Mouse (Mus musculus): ENCODE data around the gene Phlda2. TPM values are rescaled to one million over a fixed set of nuclear protein-coding genes. Genes with fewer than 3 reads are reported as not detected.

Gene Phlda2
- total RNA-seq, 1 experiment from 2014 or later: not detected

GRCm38 (mm10) chr7:143469946-143470345 lies 33.0 kb downstream of the Phlda2 start:
- ATAC-seq (replicated peaks; ENCODE audit: insufficient number of reproducible peaks, low FRiP score, low TSS enrichment, poor library complexity, severe bottlenecking): 0 out of 2 replicates have a peak, but pooled peaks have one; percentile 41

DNA sequence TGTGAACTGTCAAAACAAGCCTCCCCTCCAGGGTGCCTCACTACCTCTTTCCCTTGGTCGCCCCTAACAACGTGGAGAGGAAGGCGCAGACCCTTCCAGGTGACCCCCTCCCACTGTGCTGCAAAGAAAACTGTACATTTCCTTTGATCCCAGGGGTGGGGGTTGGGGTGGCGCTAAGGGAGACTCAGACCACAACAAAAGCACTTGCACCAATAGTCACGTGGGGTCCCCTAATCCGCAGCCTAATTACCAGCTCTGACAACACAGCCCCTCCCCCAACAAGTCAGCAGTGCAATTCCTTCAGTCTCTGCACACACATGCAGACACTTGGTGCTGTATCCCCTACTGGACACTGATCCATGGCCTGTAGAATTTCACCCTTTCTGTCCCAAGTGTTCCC lies 35.2 kb downstream of the Phlda2 start:
- ATAC-seq (replicated peaks; ENCODE audit: insufficient number of reproducible peaks, low FRiP score, low TSS enrichment, poor library complexity, severe bottlenecking): no peak

GRCm38 (mm10) chr7:143466099-143466677 lies 36.8 kb downstream of the Phlda2 start:
- ATAC-seq (replicated peaks; ENCODE audit: insufficient number of reproducible peaks, low FRiP score, low TSS enrichment, poor library complexity, severe bottlenecking): peak; percentile 53

DNA sequence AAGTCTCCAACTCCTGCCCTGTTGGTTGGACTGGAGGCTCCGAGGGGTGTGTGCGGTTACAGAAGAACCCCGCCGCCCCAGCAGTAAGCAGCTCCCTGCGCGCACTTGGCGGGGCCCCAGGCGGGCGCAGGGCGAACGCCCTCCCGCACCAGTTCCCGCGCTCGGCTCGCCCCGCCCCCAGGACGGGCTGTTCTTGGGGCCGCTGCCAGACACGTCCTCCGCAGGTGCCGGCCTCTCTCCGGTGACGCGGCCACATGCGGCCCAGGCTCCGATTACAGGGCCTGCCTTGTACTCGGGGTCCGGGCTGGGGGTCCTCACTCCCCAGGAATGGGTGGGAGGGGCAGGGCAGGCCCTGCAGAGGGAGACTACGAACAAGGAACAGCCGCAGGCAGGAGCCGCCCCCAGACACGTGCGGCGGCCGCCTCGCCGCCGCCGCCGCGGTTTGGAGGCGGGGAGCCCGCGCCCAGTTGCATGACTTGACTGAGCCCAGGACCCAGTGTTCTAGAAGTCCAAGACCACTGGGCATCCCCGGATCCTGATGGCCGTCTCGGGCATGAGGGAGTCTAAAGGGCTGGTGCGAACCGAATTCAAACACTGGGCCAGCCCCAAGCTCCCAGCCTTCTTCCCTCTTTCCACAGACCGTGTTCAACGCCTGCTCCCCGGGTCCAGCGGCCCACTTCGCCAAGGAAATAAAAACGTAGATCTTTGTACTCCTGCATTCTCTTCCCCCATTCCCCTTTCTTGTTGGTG lies 38.0 kb downstream of the Phlda2 start:
- no peak for ATAC-seq (replicated peaks; ENCODE audit: insufficient number of reproducible peaks, low FRiP score, low TSS enrichment, poor library complexity, severe bottlenecking)

DNA sequence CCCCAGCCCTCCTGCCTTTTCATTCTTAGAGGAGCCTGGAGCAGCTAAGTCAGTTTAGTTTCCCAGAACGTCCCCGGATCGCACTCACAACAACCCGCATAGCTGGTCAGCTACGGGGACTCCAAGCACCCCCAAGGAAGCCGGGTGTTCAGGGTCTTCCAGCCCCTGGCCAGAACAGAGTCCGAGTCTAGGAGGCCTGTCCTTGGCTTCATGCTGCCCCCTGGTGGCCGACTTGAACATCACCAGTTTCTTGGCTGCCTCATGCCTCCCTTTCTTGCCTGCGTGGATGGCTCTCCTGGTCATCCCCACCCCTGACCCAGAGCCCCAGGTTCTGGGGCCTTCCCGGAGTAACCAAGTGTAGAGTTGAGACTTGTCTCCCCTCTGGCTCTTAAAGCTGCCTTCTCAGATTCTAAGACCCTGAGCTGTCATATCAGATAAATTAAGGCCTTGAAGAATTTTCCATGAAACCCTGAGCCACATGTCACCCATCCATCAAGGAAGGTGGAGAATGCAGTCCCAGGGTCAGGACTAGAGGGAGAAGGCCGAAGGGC lies 39.0 kb downstream of the Phlda2 start:
- 0 out of 2 replicates have a peak, but pooled peaks have one; percentile 28 for ATAC-seq (replicated peaks; ENCODE audit: insufficient number of reproducible peaks, low FRiP score, low TSS enrichment, poor library complexity, severe bottlenecking)

DNA sequence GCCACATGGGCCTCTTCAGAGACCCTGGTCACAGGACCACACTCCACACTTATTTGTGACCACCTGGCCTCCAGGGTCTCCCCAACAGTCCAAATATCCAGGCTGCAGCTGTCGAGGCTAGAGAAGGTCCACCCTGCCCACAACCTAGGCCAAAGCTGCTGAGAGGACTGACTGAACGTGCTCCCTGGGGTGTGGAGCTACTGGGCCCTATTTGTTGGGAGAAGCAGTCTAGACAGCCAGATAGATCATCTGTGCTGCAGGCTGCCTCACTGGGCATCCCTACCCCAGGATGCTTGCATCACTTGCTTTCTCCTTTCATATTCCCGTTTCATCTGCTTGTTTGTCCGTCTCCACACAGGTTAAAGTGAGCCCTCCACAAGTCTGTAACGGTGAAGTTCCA lies 40.4 kb downstream of the Phlda2 start:
- no peak for ATAC-seq (replicated peaks; ENCODE audit: insufficient number of reproducible peaks, low FRiP score, low TSS enrichment, poor library complexity, severe bottlenecking)

GRCm38 (mm10) chr7:143461920-143462319 lies 41.0 kb downstream of the Phlda2 start:
- ATAC-seq (replicated peaks; ENCODE audit: insufficient number of reproducible peaks, low FRiP score, low TSS enrichment, poor library complexity, severe bottlenecking): no peak

DNA sequence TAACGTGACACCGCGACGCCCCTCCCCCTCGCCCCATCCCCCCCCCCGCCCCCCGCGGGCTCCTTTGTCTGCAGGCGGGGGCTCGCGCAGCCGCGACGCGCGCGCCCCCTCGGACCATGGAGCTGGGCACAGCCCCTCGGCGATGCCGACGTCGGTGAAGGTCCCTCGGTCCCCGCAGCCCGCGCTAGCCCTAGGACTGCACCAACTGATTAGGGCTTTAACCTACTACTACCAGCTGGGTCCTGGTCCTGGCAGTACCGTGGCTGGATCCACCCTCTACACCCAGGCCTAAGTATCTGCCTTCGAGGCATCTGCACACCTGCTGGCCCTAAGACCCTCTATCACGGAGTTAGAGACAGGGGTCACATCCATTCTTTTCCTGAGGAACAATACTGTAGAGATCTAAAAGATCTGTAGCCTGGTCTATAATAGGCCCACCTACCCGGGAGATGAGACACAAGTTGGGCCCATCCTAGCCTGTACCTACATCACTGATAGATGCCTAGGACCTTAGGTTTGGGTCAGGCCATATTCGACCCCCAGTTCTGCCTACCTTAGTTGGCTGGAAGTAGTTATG lies 41.6 kb downstream of the Phlda2 start:
- ATAC-seq (replicated peaks; ENCODE audit: insufficient number of reproducible peaks, low FRiP score, low TSS enrichment, poor library complexity, severe bottlenecking): no peak

DNA sequence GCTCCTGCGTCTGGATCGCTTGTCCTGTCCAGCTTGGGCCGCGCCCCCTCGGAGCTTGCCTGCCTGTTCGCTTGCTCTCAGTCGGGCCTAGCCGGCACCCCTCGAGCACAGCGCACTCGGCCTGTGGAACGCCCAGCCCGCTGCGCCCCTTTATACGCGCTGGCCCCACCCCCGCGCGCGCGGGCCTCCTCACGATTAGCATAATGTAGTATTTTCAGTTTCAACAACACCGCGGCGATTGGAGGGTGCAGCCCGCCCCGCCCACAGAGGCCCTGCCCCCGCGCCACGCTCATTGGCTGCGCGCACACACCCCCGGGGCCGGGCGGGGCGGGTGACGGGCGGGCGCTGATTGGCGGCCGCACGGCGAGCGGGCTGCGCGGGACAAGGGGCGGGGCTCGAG lies 42.1 kb downstream of the Phlda2 start, which contains the start of gene Cdkn1c:
TSS of gene Cdkn1c (minus strand) at position 177 of the 400 bp plus-strand sequence.
- peak; percentile 61 for ATAC-seq (replicated peaks; ENCODE audit: insufficient number of reproducible peaks, low FRiP score, low TSS enrichment, poor library complexity, severe bottlenecking)

GRCm38 (mm10) chr7:143460217-143460834 lies 42.6 kb downstream of the Phlda2 start:
- no peak for ATAC-seq (replicated peaks; ENCODE audit: insufficient number of reproducible peaks, low FRiP score, low TSS enrichment, poor library complexity, severe bottlenecking)

- no peak for ATAC-seq (replicated peaks; ENCODE audit: insufficient number of reproducible peaks, low FRiP score, low TSS enrichment, poor library complexity, severe bottlenecking)
Measured at GRCm38 (mm10) chr7:143459332-143460211, 43.4 kb downstream of the Phlda2 start.

- ATAC-seq (replicated peaks; ENCODE audit: insufficient number of reproducible peaks, low FRiP score, low TSS enrichment, poor library complexity, severe bottlenecking): no peak
Measured at GRCm38 (mm10) chr7:143458963-143459331, 44.0 kb downstream of the Phlda2 start.

Other genes with a start within 250 kb of the Phlda2 start
- gene Cdkn1c, start 42.1 kb downstream of the Phlda2 start, total RNA-seq (2017): 3.5 to 20.8 TPM (median 3.8 TPM) in 3 replicates
- 1.3 TPM in 1 of 3 replicates, not detected in the others for gene Slc22a18, start 29.4 kb downstream of the Phlda2 start, total RNA-seq (2017)
- gene Nap1l4, start 46.0 kb upstream of the Phlda2 start, total RNA-seq (2017): 121 to 136 TPM (median 124 TPM) in 3 replicates
- 19.9 to 54.1 TPM (median 40.4 TPM) in 3 replicates for gene Cars, start 96.9 kb upstream of the Phlda2 start, total RNA-seq (2017)
- 4.9 to 8.9 TPM (median 8.1 TPM) in 3 replicates for gene Tnfrsf26, start 125.6 kb upstream of the Phlda2 start, total RNA-seq (2017)
- gene Tnfrsf22, start 146.5 kb upstream of the Phlda2 start, total RNA-seq (2017): 0.57 to 1.9 TPM (median 0.68 TPM) in 3 replicates
- gene Tnfrsf23, start 182.7 kb upstream of the Phlda2 start, total RNA-seq (2017): 0.58 to 1.1 TPM in 2 of 3 replicates, not detected in the other